Comparison of ENCODE assay signal across 22 mouse cellular contexts in the genomic region with DNA sequence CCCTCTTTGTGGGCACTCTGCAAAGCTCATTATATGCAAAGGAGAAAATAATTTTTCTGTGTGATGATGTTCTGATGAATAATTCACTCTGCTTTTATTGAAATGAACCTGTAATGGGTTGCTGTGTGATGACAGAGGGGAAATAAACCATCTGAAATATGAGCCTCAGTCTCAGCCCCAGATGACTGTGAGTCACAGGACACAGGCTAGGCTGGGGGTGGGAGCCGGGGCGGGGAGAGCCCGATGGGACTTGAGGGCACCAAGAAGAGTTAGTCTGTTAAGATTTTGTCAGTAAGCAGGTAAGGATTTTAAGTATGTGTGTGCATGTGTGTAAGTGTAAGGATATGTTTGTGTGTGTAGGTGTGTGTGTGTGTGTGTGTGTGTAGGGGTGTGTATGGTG.
"Had no signal": no experiment of that assay in that cellular context is flagged by ENCODE, and none has a peak within 500 bp of the region (broad histone marks: within the 10 kb centered on the region; RNA-seq: fewer than 3 reads in every experiment).

No protein-coding gene starts in this region.

- H3K4me3 ChIP-seq: gastrocnemius, adult 2 months; heart, embryonic 10.5 days; heart, embryonic 12.5 days; hindbrain, embryonic 10.5 days; hindbrain, embryonic 13.5 days; hindbrain, embryonic 15.5 days; limb, embryonic 13.5 days; limb, embryonic 15.5 days; liver, embryonic 12.5 days had no signal

- DNase-seq: gastrocnemius, adult 2 months; gastrocnemius, postnatal 10 days; gastrocnemius, postnatal 25 days; heart, adult 18-20 months; heart, postnatal 10 days; heart, postnatal 4 days; kidney, adult 11 months; kidney, adult 2 months; kidney, postnatal 10 days; kidney, postnatal 25 days; kidney, postnatal 4 days; left cerebral cortex, postnatal 4 days had no signal

- H3K27ac ChIP-seq: heart, embryonic 10.5 days; hindbrain, embryonic 10.5 days; hindbrain, embryonic 13.5 days; hindbrain, embryonic 15.5 days; hindbrain, postnatal 0 days; limb, embryonic 13.5 days; limb, embryonic 15.5 days; liver, embryonic 12.5 days; liver, embryonic 14.5 days had no signal

- H3K4me1 ChIP-seq: heart, embryonic 10.5 days; heart, embryonic 12.5 days; hindbrain, embryonic 13.5 days; hindbrain, embryonic 15.5 days; limb, embryonic 13.5 days; limb, embryonic 15.5 days; liver, embryonic 12.5 days had no signal
